Mouse (Mus musculus) MEL (cell line): ENCODE measurements around the gene Zfpm1.

Experiments used
- CTCF ChIP-seq, 3 experiments: IDR thresholded peaks in 2 of 3; conservative IDR thresholded peaks in 1 of 3; 2 replicates each; pipeline ENCODE4 v1.5.1; 2011 to 2012; ENCODE audit warnings: low read length in 3 of 3, low read depth in 2 of 3, mild to moderate bottlenecking in 2 of 3, improper control_type of control experiment in 1 of 3, inconsistent platforms in 1 of 3, mixed read lengths in 1 of 3, moderate library complexity in 1 of 3; ENCODE audit not compliant: control insufficient read depth in 1 of 3, insufficient read depth in 1 of 3, poor library complexity in 1 of 3, severe bottlenecking in 1 of 3
- EP300 ChIP-seq, 2 experiments: IDR thresholded peaks; 2 replicates each; pipeline ENCODE4 v1.6.1; 2011; ENCODE audit warnings: improper control_type of control experiment in 2 of 2, low read length in 2 of 2, low read depth in 1 of 2, mild to moderate bottlenecking in 1 of 2
- POLR2A ChIP-seq, 2 experiments: IDR thresholded peaks; 2 replicates each; pipeline ENCODE4 v1.6.1; 2011 to 2012; ENCODE audit warnings: low read length in 2 of 2, mild to moderate bottlenecking in 2 of 2, control low read depth in 1 of 2, improper control_type of control experiment in 1 of 2, low read depth in 1 of 2, moderate library complexity in 1 of 2; ENCODE audit not compliant: control insufficient read depth in 1 of 2, insufficient read depth in 1 of 2, poor library complexity in 1 of 2
- USF1 ChIP-seq: IDR thresholded peaks from 2 replicates; pipeline ENCODE4 v1.6.1; 2014; ENCODE audit warnings: low read depth, mild to moderate bottlenecking, inconsistent platforms, low read length, improper control_type of control experiment, moderate library complexity
- ZNF384 ChIP-seq: IDR thresholded peaks from 2 replicates; pipeline ENCODE4 v1.6.1; 2012; ENCODE audit warnings: low read depth, mild to moderate bottlenecking, inconsistent platforms, low read length, improper control_type of control experiment

DNA sequence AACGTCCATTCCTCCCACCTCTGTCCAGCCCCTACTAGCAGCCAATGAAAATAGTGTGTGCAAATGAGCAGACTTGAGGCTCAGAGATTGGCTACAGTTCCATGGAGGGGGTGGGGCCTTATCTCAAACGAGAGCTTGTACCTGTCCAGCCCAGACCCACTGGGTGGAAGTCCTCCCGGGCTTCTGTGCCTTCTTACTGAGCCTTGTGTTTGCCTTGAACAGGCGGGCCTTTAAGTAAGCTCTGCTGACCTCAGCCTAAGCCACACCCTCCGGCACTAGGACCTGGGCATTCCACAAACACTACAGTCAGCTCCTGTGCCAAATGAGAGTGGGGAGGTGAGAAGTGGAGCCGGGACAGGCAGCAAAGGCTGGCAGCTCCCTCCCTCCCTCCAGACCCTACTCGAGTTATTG is 12.3 kb downstream of the Zfpm1 start:
- TF ChIP-seq ZNF384 (no peak), EP300 (IDR thresholded peaks at IDR 0.05; ENCODE audit: low read depth in 1 of 2, low read length in 2 of 2) (peak in 1 of 2 experiments; percentile 57; a peak in 2 of 4 replicates), CTCF (IDR thresholded peaks at IDR 0.05 in 2 of 3, conservative IDR thresholded peaks at IDR 0.05 in 1 of 3; ENCODE audit: control insufficient read depth in 1 of 3, insufficient read depth in 1 of 3, low read depth in 2 of 3, low read length in 3 of 3, poor library complexity in 1 of 3, severe bottlenecking in 1 of 3) (no peak), USF1 (no peak), POLR2A (IDR thresholded peaks at IDR 0.05; ENCODE audit: control insufficient read depth in 1 of 2, insufficient read depth in 1 of 2, low read depth in 1 of 2, low read length in 2 of 2, poor library complexity in 1 of 2) (peak; percentile 45 to 70; a peak in 2 of 4 replicates)
